Mouse (Mus musculus) liver, adult (tissue): ENCODE data around the gene Gm20388.

Experiments
- GATA4 ChIP-seq: IDR thresholded peaks from 2 replicates; pipeline ENCODE4 v1.6.1; 2014; ENCODE audit warnings: mild to moderate bottlenecking, low read length; ENCODE audit not compliant: insufficient replicate concordance

Gm20388 gene

GRCm38 (mm10) chr8:121877828-121878480 lies 1967.3 kb downstream of the Gm20388 start:
- no peak for TF ChIP-seq GATA4

- TF ChIP-seq GATA4: no peak
These were observed 1969.1 kb downstream of the Gm20388 start for GRCm38 (mm10) chr8:121879712-121880111.

- no peak for TF ChIP-seq GATA4
These were observed 1970.2 kb downstream of the Gm20388 start for GRCm38 (mm10) chr8:121880818-121881217.

GRCm38 (mm10) chr8:121881921-121882320 lies 1971.3 kb downstream of the Gm20388 start:
- no peak for TF ChIP-seq GATA4

- no peak for TF ChIP-seq GATA4
These were observed 1973.5 kb downstream of the Gm20388 start for GRCm38 (mm10) chr8:121884181-121884580.

GRCm38 (mm10) chr8:121885001-121885400 lies 1974.4 kb downstream of the Gm20388 start:
- TF ChIP-seq GATA4: no peak

GRCm38 (mm10) chr8:121885433-121885832 lies 1974.8 kb downstream of the Gm20388 start:
- no peak for TF ChIP-seq GATA4

- TF ChIP-seq GATA4: no peak
These were observed 1976.9 kb downstream of the Gm20388 start for GRCm38 (mm10) chr8:121887547-121887946.

- TF ChIP-seq GATA4: no peak
These were observed 1978.7 kb downstream of the Gm20388 start for GRCm38 (mm10) chr8:121889317-121889716.

GRCm38 (mm10) chr8:121889810-121890785 lies 1979.5 kb downstream of the Gm20388 start:
- no peak for TF ChIP-seq GATA4

GRCm38 (mm10) chr8:121892875-121893274 lies 1982.2 kb downstream of the Gm20388 start:
- no peak for TF ChIP-seq GATA4

- TF ChIP-seq GATA4: no peak
These were observed 1985.3 kb downstream of the Gm20388 start for GRCm38 (mm10) chr8:121895910-121896309.

- no peak for TF ChIP-seq GATA4
These were observed 1986.0 kb downstream of the Gm20388 start for GRCm38 (mm10) chr8:121896476-121897145.

GRCm38 (mm10) chr8:121897205-121897604 lies 1986.6 kb downstream of the Gm20388 start:
- TF ChIP-seq GATA4: no peak

- no peak for TF ChIP-seq GATA4
These were observed 1987.3 kb downstream of the Gm20388 start for GRCm38 (mm10) chr8:121897871-121898381.

GRCm38 (mm10) chr8:121898401-121898931 lies 1987.8 kb downstream of the Gm20388 start:
- TF ChIP-seq GATA4: no peak
